Mouse (Mus musculus) kidney, adult 9 months (tissue): Measurements from ENCODE around the gene Phf3.
"Not testable (repeated sequence)": the region's sequence is repeated elsewhere in the genome, so short reads cannot be mapped to it uniquely, and the experiment has no call there.

ENCODE experiments used
- DNase-seq: peaks from one replicate; pipeline ENCODE4 v3.0.0; 2022

Gene Phf3

GRCm38 (mm10) chr1:30873541-30874260 is at the start of gene Phf3:
Gene Phf3 (minus strand): TSS chr1:30873921.
- peak; percentile 89 for DNase-seq

GRCm38 (mm10) chr1:30922237-30922636 is 48.5 kb upstream of the Phf3 start:
- DNase-seq, result no peak

- no peak for DNase-seq
Measured at GRCm38 (mm10) chr1:30921252-30921651, 47.5 kb upstream of the Phf3 start.

GRCm38 (mm10) chr1:30920620-30921177 is 47.0 kb upstream of the Phf3 start:
- DNase-seq, result peak; percentile 67

GRCm38 (mm10) chr1:30910172-30910571 is 36.5 kb upstream of the Phf3 start:
- DNase-seq, result no peak

- DNase-seq, result no peak
Measured at GRCm38 (mm10) chr1:30908797-30909196, 35.1 kb upstream of the Phf3 start.

- DNase-seq, result no peak
Measured at GRCm38 (mm10) chr1:30903480-30904218, 29.9 kb upstream of the Phf3 start.

- no peak for DNase-seq
Measured at GRCm38 (mm10) chr1:30898691-30899090, 25.0 kb upstream of the Phf3 start.

- DNase-seq, result not testable (repeated sequence)
Measured at GRCm38 (mm10) chr1:30895366-30895765, 21.6 kb upstream of the Phf3 start.

- DNase-seq, result not testable (repeated sequence)
Measured at GRCm38 (mm10) chr1:30883806-30884205, 10.1 kb upstream of the Phf3 start.

- DNase-seq, result no peak
Measured at GRCm38 (mm10) chr1:30875746-30876145, 2.0 kb upstream of the Phf3 start.

GRCm38 (mm10) chr1:30874261-30875131 is 775 bp upstream of the Phf3 start:
- DNase-seq, result peak; percentile 15

GRCm38 (mm10) chr1:30872836-30873540 is 733 bp downstream of the Phf3 start:
- peak; percentile 48 for DNase-seq

GRCm38 (mm10) chr1:30867786-30868185 is 5.9 kb downstream of the Phf3 start:
- no peak for DNase-seq

- DNase-seq, result no peak
Measured at GRCm38 (mm10) chr1:30852518-30852917, 21.2 kb downstream of the Phf3 start.

- DNase-seq, result no peak
Measured at GRCm38 (mm10) chr1:30851920-30852319, 21.8 kb downstream of the Phf3 start.

- DNase-seq, result no peak
Measured at GRCm38 (mm10) chr1:30850906-30851305, 22.8 kb downstream of the Phf3 start.

GRCm38 (mm10) chr1:30849955-30850354 is 23.8 kb downstream of the Phf3 start:
- DNase-seq, result no peak

GRCm38 (mm10) chr1:30847706-30848105 is 26.0 kb downstream of the Phf3 start:
- DNase-seq, result no peak

GRCm38 (mm10) chr1:30839662-30840061 is 34.1 kb downstream of the Phf3 start:
- DNase-seq, result no peak

GRCm38 (mm10) chr1:30835512-30835911 is 38.2 kb downstream of the Phf3 start:
- DNase-seq, result no peak

GRCm38 (mm10) chr1:30832778-30833177 is 40.9 kb downstream of the Phf3 start:
- DNase-seq, result no peak
